ENCODE assay signal across 18 mouse cellular contexts in genomic region chr2:103677614-103678369, GRCm38 (mm10).
DNase-seq lines count a peak whose midpoint lies in the region; ATAC-seq and TF ChIP-seq lines count a peak whose summit lies in the region.
"Had no signal": no experiment of that assay in that cellular context is flagged by ENCODE, and none has a peak within 500 bp of the region (broad histone marks: within the 10 kb centered on the region; RNA-seq: fewer than 3 reads in every experiment).

No protein-coding gene starts in this region.

- H3K4me3 ChIP-seq in forebrain, embryonic 15.5 days, result no peak overlapping the region
- no peak overlapping the region for H3K4me3 ChIP-seq in forebrain, embryonic 11.5 days (ENCODE audit: low read depth, low read length)
- H3K4me3 ChIP-seq in hindbrain, postnatal 0 days (ENCODE audit: low read length), result no peak overlapping the region
- no peak overlapping the region for H3K4me3 ChIP-seq in hindbrain, embryonic 11.5 days (ENCODE audit: low read depth, low read length)
- no peak overlapping the region for H3K4me3 ChIP-seq in midbrain, embryonic 10.5 days
- H3K4me3 ChIP-seq in midbrain, embryonic 13.5 days (replicated peaks), result no peak overlapping the region
- H3K4me3 ChIP-seq in limb, embryonic 11.5 days (ENCODE audit: low read depth, low read length), result no peak overlapping the region
- H3K4me3 ChIP-seq: embryonic facial prominence, embryonic 15.5 days; hindbrain, embryonic 12.5 days; intestine, embryonic 15.5 days; liver, embryonic 15.5 days; midbrain, embryonic 15.5 days; stomach, embryonic 15.5 days had no signal

- no peaks in the 10 kb centered on the region for H3K36me3 ChIP-seq in forebrain, embryonic 15.5 days
- H3K36me3 ChIP-seq in forebrain, embryonic 11.5 days (ENCODE audit: control insufficient read depth, insufficient read depth, low read length), result no peaks in the 10 kb centered on the region
- H3K36me3 ChIP-seq in hindbrain, postnatal 0 days (ENCODE audit: insufficient read depth, low read length), result no peaks in the 10 kb centered on the region
- H3K36me3 ChIP-seq in hindbrain, embryonic 11.5 days (ENCODE audit: control insufficient read depth, insufficient read depth, low read length), result no peaks in the 10 kb centered on the region
- H3K36me3 ChIP-seq in midbrain, embryonic 10.5 days, result no peaks in the 10 kb centered on the region
- no peaks in the 10 kb centered on the region for H3K36me3 ChIP-seq in midbrain, embryonic 13.5 days
- no peaks in the 10 kb centered on the region for H3K36me3 ChIP-seq in limb, embryonic 11.5 days (ENCODE audit: control insufficient read depth, insufficient read depth, low read length)
- H3K36me3 ChIP-seq: embryonic facial prominence, embryonic 15.5 days; hindbrain, embryonic 12.5 days; intestine, embryonic 15.5 days; liver, embryonic 15.5 days; midbrain, embryonic 15.5 days; stomach, embryonic 15.5 days had no signal

- no peak overlapping the region for H3K27ac ChIP-seq in forebrain, embryonic 15.5 days (replicated peaks)
- no peak overlapping the region for H3K27ac ChIP-seq in forebrain, embryonic 11.5 days (ENCODE audit: low read depth, low read length)
- H3K27ac ChIP-seq in hindbrain, postnatal 0 days, result no peak overlapping the region
- H3K27ac ChIP-seq in hindbrain, embryonic 11.5 days (ENCODE audit: low read depth, low read length), result no peak overlapping the region
- H3K27ac ChIP-seq in midbrain, embryonic 10.5 days (replicated peaks), result peak overlapping the region; percentile 46
- no peak overlapping the region for H3K27ac ChIP-seq in midbrain, embryonic 13.5 days
- 0 out of 2 replicates have a peak overlapping the region, but pooled peaks have one; percentile 12 for H3K27ac ChIP-seq in limb, embryonic 11.5 days (replicated peaks; ENCODE audit: low read depth, low read length)
- H3K27ac ChIP-seq: embryonic facial prominence, embryonic 15.5 days; hindbrain, embryonic 12.5 days; intestine, embryonic 15.5 days; liver, embryonic 15.5 days; midbrain, embryonic 15.5 days; stomach, embryonic 15.5 days had no signal

- no peaks in the 10 kb centered on the region for H3K9me3 ChIP-seq in forebrain, embryonic 15.5 days
- no peaks in the 10 kb centered on the region for H3K9me3 ChIP-seq in forebrain, embryonic 11.5 days (ENCODE audit: control insufficient read depth, low read length)
- H3K9me3 ChIP-seq in hindbrain, postnatal 0 days (ENCODE audit: low read length), result no peaks in the 10 kb centered on the region
- no peaks in the 10 kb centered on the region for H3K9me3 ChIP-seq in hindbrain, embryonic 11.5 days (ENCODE audit: control insufficient read depth, low read length)
- H3K9me3 ChIP-seq in midbrain, embryonic 10.5 days (replicated peaks), result no peaks in the 10 kb centered on the region
- no peaks in the 10 kb centered on the region for H3K9me3 ChIP-seq in midbrain, embryonic 13.5 days
- no peaks in the 10 kb centered on the region for H3K9me3 ChIP-seq in limb, embryonic 11.5 days (ENCODE audit: control insufficient read depth, low read length)
- H3K9me3 ChIP-seq: embryonic facial prominence, embryonic 15.5 days; hindbrain, embryonic 12.5 days; intestine, embryonic 15.5 days; liver, embryonic 15.5 days; midbrain, embryonic 15.5 days; stomach, embryonic 15.5 days had no signal

- peaks cover 24% of the 10 kb centered on the region; the same call in 1 of the 2 replicates for H3K4me1 ChIP-seq in forebrain, embryonic 15.5 days
- no peaks in the 10 kb centered on the region; the same call in 1 of the 2 replicates for H3K4me1 ChIP-seq in forebrain, embryonic 11.5 days (replicated peaks; ENCODE audit: control insufficient read depth, insufficient read depth, low read length)
- peaks cover 15% of the 10 kb centered on the region for H3K4me1 ChIP-seq in hindbrain, postnatal 0 days (ENCODE audit: insufficient read depth, low read length)
- H3K4me1 ChIP-seq in hindbrain, embryonic 11.5 days (replicated peaks; ENCODE audit: control insufficient read depth, insufficient read depth, low read length), result no peaks in the 10 kb centered on the region
- H3K4me1 ChIP-seq in midbrain, embryonic 10.5 days, result peaks cover 28% of the 10 kb centered on the region
- peaks cover 3% of the 10 kb centered on the region for H3K4me1 ChIP-seq in midbrain, embryonic 13.5 days (replicated peaks)
- peaks cover 25% of the 10 kb centered on the region; the same call in 1 of the 2 replicates for H3K4me1 ChIP-seq in limb, embryonic 11.5 days (ENCODE audit: control insufficient read depth, insufficient read depth, low read length)
- H3K4me1 ChIP-seq: stomach, embryonic 15.5 days had no signal

- no peak overlapping the region for H3K4me2 ChIP-seq in forebrain, embryonic 15.5 days (replicated peaks)
- no peak overlapping the region for H3K4me2 ChIP-seq in forebrain, embryonic 11.5 days (ENCODE audit: low read depth, low read length, severe bottlenecking)
- H3K4me2 ChIP-seq in hindbrain, postnatal 0 days (ENCODE audit: low read depth, low read length), result no peak overlapping the region
- no peak overlapping the region for H3K4me2 ChIP-seq in hindbrain, embryonic 11.5 days (replicated peaks; ENCODE audit: low read depth, low read length)
- H3K4me2 ChIP-seq in midbrain, embryonic 13.5 days (replicated peaks), result no peak overlapping the region
- no peak overlapping the region for H3K4me2 ChIP-seq in limb, embryonic 11.5 days (ENCODE audit: low read depth, severe bottlenecking)
- H3K4me2 ChIP-seq: embryonic facial prominence, embryonic 15.5 days; hindbrain, embryonic 12.5 days; intestine, embryonic 15.5 days; liver, embryonic 15.5 days; midbrain, embryonic 15.5 days; stomach, embryonic 15.5 days had no signal

- H3K9ac ChIP-seq in forebrain, embryonic 15.5 days (replicated peaks), result no peak overlapping the region
- no peak overlapping the region for H3K9ac ChIP-seq in forebrain, embryonic 11.5 days (ENCODE audit: low read length)
- H3K9ac ChIP-seq in hindbrain, postnatal 0 days (replicated peaks; ENCODE audit: low read length), result no peak overlapping the region
- no peak overlapping the region for H3K9ac ChIP-seq in hindbrain, embryonic 11.5 days (ENCODE audit: low read depth, low read length)
- H3K9ac ChIP-seq in midbrain, embryonic 13.5 days (replicated peaks), result no peak overlapping the region
- H3K9ac ChIP-seq in limb, embryonic 11.5 days (ENCODE audit: low read length), result no peak overlapping the region
- H3K9ac ChIP-seq: embryonic facial prominence, embryonic 15.5 days; hindbrain, embryonic 12.5 days; intestine, embryonic 15.5 days; liver, embryonic 15.5 days; midbrain, embryonic 15.5 days; stomach, embryonic 15.5 days had no signal

- no peak for DNase-seq in forebrain, embryonic 11.5 days (ENCODE audit: low spot score)
- DNase-seq in hindbrain, postnatal 0 days (ENCODE audit: low spot score), result peak; percentile 26
- no peak for DNase-seq in hindbrain, embryonic 11.5 days (ENCODE audit: low spot score)
- no peak for DNase-seq in midbrain, embryonic 10.5 days (ENCODE audit: low spot score)
- no peak for DNase-seq in limb, embryonic 11.5 days (ENCODE audit: low spot score)
- DNase-seq: B cell, adult 2 months; cerebellum, postnatal 10 days; gastrocnemius, postnatal 25 days; right cerebral cortex, adult 18-20 months; spleen, adult 18-20 months had no signal

- peak; percentile 39; the same call in 1 of the 2 replicates for ATAC-seq in forebrain, embryonic 15.5 days (replicated peaks)
- ATAC-seq in forebrain, embryonic 11.5 days (replicated peaks; ENCODE audit: low FRiP score), result no peak
- ATAC-seq in hindbrain, postnatal 0 days, result 0 out of 2 replicates have a peak, but pooled peaks have one; percentile 13
- no peak for ATAC-seq in hindbrain, embryonic 11.5 days (ENCODE audit: low FRiP score)
- ATAC-seq in midbrain, embryonic 13.5 days, result no peak
- no peak for ATAC-seq in limb, embryonic 11.5 days (ENCODE audit: insufficient number of reproducible peaks, low FRiP score, low TSS enrichment, low read depth)
- ATAC-seq: intestine, embryonic 15.5 days; midbrain, embryonic 15.5 days had no signal

- peak; percentile 24; the same call in 1 of the 2 replicates for TF ChIP-seq CTCF in hindbrain, postnatal 0 days (IDR thresholded peaks at IDR 0.05; ENCODE audit: low read depth)

- WGBS in forebrain, embryonic 15.5 days, result 76% methylated on average over 7 of the region's 7 CpGs
- 81% methylated on average over 7 of the region's 7 CpGs for WGBS in forebrain, embryonic 11.5 days
- WGBS in hindbrain, postnatal 0 days, result 68% methylated on average over 7 of the region's 7 CpGs
- WGBS in hindbrain, embryonic 11.5 days, result 72% methylated on average over 7 of the region's 7 CpGs
- WGBS in midbrain, embryonic 10.5 days, result 76% methylated on average over 7 of the region's 7 CpGs
- 84% methylated on average over 7 of the region's 7 CpGs for WGBS in midbrain, embryonic 13.5 days
- WGBS in limb, embryonic 11.5 days, result 66% methylated on average over 7 of the region's 7 CpGs

- no peaks in the 10 kb centered on the region for H3K27me3 ChIP-seq in forebrain, embryonic 15.5 days
- no peaks in the 10 kb centered on the region for H3K27me3 ChIP-seq in forebrain, embryonic 11.5 days (ENCODE audit: control insufficient read depth, insufficient read depth, low read length)
- H3K27me3 ChIP-seq in hindbrain, postnatal 0 days (ENCODE audit: insufficient read depth, low read length), result no peaks in the 10 kb centered on the region
- H3K27me3 ChIP-seq in hindbrain, embryonic 11.5 days (ENCODE audit: control insufficient read depth, insufficient read depth, low read length), result no peaks in the 10 kb centered on the region
- H3K27me3 ChIP-seq in midbrain, embryonic 10.5 days (ENCODE audit: low read depth, poor library complexity, severe bottlenecking), result no peaks in the 10 kb centered on the region
- H3K27me3 ChIP-seq in midbrain, embryonic 13.5 days, result no peaks in the 10 kb centered on the region
- H3K27me3 ChIP-seq in limb, embryonic 11.5 days (ENCODE audit: control insufficient read depth, insufficient read depth, low read length), result no peaks in the 10 kb centered on the region; the same call in 1 of the 2 replicates
- H3K27me3 ChIP-seq: embryonic facial prominence, embryonic 15.5 days; hindbrain, embryonic 12.5 days; intestine, embryonic 15.5 days; midbrain, embryonic 15.5 days; stomach, embryonic 15.5 days had no signal

Comparison
In these comparisons a context has a peak if more than half of its experiments do, and no peak if none do; other contexts are left out.
1. ATAC-seq: peak in forebrain, embryonic 15.5 days (single experiment) and hindbrain, postnatal 0 days (single experiment); none in forebrain, embryonic 11.5 days (single experiment), hindbrain, embryonic 11.5 days (single experiment), midbrain, embryonic 13.5 days (single experiment) and limb, embryonic 11.5 days (single experiment).
2. H3K27ac ChIP-seq: peak in midbrain, embryonic 10.5 days (single experiment) and limb, embryonic 11.5 days (single experiment); none in forebrain, embryonic 15.5 days (single experiment), forebrain, embryonic 11.5 days (single experiment), hindbrain, postnatal 0 days (single experiment), hindbrain, embryonic 11.5 days (single experiment) and midbrain, embryonic 13.5 days (single experiment).